Mouse (Mus musculus): ENCODE measurements around the gene Olfml3. TPM values are rescaled to one million over a fixed set of nuclear protein-coding genes. Genes with fewer than 3 reads are reported as not detected.

Gene Olfml3
- polyA plus RNA-seq, 1 experiment from 2014 or later, result 79.1 TPM

DNA sequence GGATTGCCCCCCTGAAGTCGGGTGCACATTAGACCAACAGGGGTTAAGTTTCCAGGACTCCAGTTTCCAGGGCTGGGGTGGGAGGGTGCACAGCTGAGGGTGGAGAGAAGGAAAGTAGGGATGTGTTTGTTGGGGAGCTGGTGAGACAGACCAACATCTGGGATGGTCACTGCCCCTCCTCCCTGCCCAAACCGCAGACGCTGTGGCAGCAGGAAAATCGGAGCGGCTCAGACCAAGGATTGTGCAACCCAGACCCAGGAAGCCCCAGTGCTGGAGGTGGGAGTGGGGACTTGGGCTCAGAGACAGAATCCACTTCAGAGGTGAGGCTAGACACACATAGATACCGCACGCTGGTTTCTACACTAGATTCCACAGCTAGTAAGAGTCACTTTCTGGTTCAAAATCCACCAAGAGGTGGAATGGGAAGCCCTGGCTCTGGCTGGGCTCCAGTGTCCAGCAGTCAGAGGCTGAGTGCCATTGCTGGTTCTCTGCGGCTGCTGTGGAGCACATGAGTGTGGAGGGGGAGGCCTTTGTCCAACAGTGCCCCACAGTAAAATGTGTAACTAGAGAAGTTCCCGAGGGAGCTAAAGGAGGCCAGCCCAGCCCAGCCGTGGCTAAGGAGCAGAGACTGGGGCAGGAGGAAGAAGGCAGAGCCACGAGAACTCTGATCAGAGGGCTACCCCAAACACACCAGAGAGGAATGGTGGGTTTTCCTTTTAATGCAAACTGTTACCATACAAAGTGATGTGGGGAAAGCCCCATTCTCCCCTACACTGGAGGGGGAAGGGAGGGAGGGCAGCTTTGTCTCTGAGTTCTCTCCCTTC lies 2.9 kb downstream of the Olfml3 start:
- H3K9ac ChIP-seq (ENCODE audit: low read depth, low read length), result peak overlapping the region; percentile 52
- H3K36me3 ChIP-seq (ENCODE audit: control insufficient read depth, insufficient read depth, low read length), result peaks cover 9% of the 10 kb centered on the region; the same call in 1 of the 2 replicates
- H3K4me1 ChIP-seq (ENCODE audit: control insufficient read depth, insufficient read depth, low read length), result peaks cover 47% of the 10 kb centered on the region
- H3K27ac ChIP-seq (replicated peaks; ENCODE audit: low read depth, low read length), result peak overlapping the region; percentile 91
- DNase-seq (ENCODE audit: low spot score), result peak; percentile 83
- no peaks in the 10 kb centered on the region for H3K9me3 ChIP-seq (ENCODE audit: control insufficient read depth, low read length)
- H3K4me3 ChIP-seq (ENCODE audit: low read depth, low read length), result peak overlapping the region; percentile 48
- WGBS, result 6% methylated on average over 11 of the region's 11 CpGs
- peak; percentile 24 for ATAC-seq (ENCODE audit: low read depth)
- H3K4me2 ChIP-seq (ENCODE audit: low read depth, low read length), result peak overlapping the region; percentile 56
- no peaks in the 10 kb centered on the region for H3K27me3 ChIP-seq (replicated peaks; ENCODE audit: control insufficient read depth, insufficient read depth, low read length)

DNA sequence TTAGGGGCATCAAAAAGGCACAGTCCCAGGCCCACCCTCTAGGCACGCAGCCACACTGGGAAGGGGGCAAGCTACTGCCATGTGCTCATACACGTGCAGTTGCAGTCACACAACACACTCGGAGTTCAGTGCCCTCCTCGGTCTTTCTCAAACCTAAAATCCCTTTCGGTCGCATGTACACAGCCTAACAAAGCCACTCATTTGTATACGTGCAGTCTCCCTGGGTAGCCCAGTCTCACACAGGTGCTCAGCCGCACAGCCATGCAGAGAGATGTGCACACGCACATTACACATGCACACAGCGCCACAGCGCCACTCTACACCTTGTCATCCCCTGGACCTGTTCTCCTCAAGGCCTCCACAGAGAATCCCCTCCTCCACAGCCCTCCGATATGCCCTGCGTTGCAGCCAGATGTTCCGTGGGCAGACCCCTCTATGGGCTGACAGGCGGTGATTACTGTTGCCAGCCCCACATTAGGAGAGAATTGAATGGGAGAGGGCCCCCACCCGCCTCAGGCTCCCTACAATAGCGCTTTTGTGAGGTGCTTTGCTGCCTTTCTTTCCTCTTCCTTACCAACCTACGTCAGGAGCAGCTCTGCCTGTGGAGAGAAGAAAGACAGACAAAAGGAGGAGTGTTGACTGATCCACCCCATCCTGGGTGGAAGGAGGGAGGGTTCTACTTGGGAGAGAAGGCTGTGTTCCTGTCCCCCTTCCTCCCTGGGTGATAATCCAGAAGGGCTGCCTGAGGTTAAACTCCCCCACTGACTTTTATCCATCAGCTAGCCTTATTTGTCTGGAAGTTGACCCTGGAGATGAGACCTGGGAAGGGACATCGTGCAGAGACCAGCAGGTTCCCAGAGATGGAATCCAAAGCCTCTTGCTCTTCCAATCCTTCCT lies 3.8 kb downstream of the Olfml3 start:
- peak overlapping the region; percentile 48; the same call in 1 of the 2 replicates for H3K4me3 ChIP-seq (ENCODE audit: low read depth, low read length)
- DNase-seq (ENCODE audit: low spot score) (peak; percentile 62), ATAC-seq (ENCODE audit: low read depth) (peak; percentile 7; the same call in 1 of the 2 replicates)
- no peaks in the 10 kb centered on the region for H3K27me3 ChIP-seq (replicated peaks; ENCODE audit: control insufficient read depth, insufficient read depth, low read length)
- WGBS, result 14% methylated on average over 18 of the region's 19 CpGs
- H3K4me2 ChIP-seq (ENCODE audit: low read depth, low read length), result peak overlapping the region; percentile 56
- H3K9ac ChIP-seq (ENCODE audit: low read depth, low read length), result peak overlapping the region; percentile 52
- peaks cover 45% of the 10 kb centered on the region for H3K4me1 ChIP-seq (ENCODE audit: control insufficient read depth, insufficient read depth, low read length)
- H3K36me3 ChIP-seq (ENCODE audit: control insufficient read depth, insufficient read depth, low read length), result peaks cover 9% of the 10 kb centered on the region; the same call in 1 of the 2 replicates
- no peaks in the 10 kb centered on the region for H3K9me3 ChIP-seq (ENCODE audit: control insufficient read depth, low read length)
- H3K27ac ChIP-seq (replicated peaks; ENCODE audit: low read depth, low read length), result peak overlapping the region; percentile 91

DNA sequence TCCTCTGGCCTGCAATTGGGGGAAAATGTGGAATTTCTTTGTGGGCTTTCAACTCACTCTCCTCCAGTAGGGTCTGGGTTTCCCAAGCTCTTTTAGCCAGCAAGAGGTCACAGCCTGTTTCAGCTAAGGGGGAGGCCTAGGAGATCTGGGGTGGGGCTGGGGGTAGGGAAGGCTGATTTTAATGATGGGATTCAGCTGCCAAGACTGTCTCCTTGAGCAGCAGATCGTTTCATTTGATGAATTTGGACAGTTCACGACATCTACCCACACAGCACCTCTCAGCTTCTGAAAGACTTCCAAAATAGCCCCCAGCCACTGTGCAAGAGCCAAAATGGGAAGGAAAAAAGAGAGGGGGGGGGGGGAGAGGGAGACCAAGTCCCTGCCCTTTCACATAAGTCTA lies 4.6 kb downstream of the Olfml3 start:
- no peak overlapping the region for H3K9ac ChIP-seq (ENCODE audit: low read depth, low read length)
- H3K27ac ChIP-seq (replicated peaks; ENCODE audit: low read depth, low read length), result peak overlapping the region; percentile 44; the same call in 1 of the 2 replicates
- peaks cover 42% of the 10 kb centered on the region for H3K4me1 ChIP-seq (ENCODE audit: control insufficient read depth, insufficient read depth, low read length)

DNA sequence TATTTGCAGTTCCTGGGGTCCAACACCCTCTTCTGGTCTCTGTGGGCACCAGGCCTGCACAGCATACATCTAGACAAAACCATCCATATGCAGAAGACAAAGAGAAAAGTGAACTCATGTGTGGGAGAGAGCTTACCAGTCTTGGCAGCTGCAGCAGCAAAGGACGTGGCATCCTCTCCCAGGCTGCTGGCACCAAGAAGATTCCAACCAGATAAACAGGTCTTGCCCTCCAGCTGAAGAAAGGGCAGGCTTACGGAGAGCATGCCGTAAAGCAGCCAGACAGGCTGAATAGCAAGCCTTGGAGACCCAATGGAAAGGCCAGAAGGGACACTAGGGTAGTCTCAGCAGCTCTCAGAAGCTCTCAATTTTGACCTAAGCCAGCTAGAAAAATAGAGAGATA lies 5.7 kb downstream of the Olfml3 start:
- DNase-seq (ENCODE audit: low spot score) (no peak), ATAC-seq (ENCODE audit: low read depth) (no peak)
- Histone ChIP-seq H3K9me3 (ENCODE audit: control insufficient read depth, low read length) (no peaks in the 10 kb centered on the region), H3K9ac (ENCODE audit: low read depth, low read length) (no peak overlapping the region), H3K36me3 (ENCODE audit: control insufficient read depth, insufficient read depth, low read length) (peaks cover 9% of the 10 kb centered on the region; the same call in 1 of the 2 replicates), H3K27ac (replicated peaks; ENCODE audit: low read depth, low read length) (no peak overlapping the region), H3K4me1 (ENCODE audit: control insufficient read depth, insufficient read depth, low read length) (peaks cover 42% of the 10 kb centered on the region), H3K4me2 (ENCODE audit: low read depth, low read length) (no peak overlapping the region), H3K27me3 (replicated peaks; ENCODE audit: control insufficient read depth, insufficient read depth, low read length) (no peaks in the 10 kb centered on the region), H3K4me3 (ENCODE audit: low read depth, low read length) (no peak overlapping the region)
- WGBS, result 87% methylated on average over 3 of the region's 3 CpGs

More for the DNA sequence above, 4.6 kb downstream of the Olfml3 start:
- 8% methylated on average over 2 of the region's 2 CpGs for WGBS
- ATAC-seq (ENCODE audit: low read depth) (no peak), DNase-seq (ENCODE audit: low spot score) (peak; percentile 56)
- Histone ChIP-seq H3K9me3 (ENCODE audit: control insufficient read depth, low read length) (no peaks in the 10 kb centered on the region), H3K4me3 (ENCODE audit: low read depth, low read length) (no peak overlapping the region), H3K4me2 (ENCODE audit: low read depth, low read length) (peak overlapping the region; percentile 56; the same call in 1 of the 2 replicates), H3K27me3 (replicated peaks; ENCODE audit: control insufficient read depth, insufficient read depth, low read length) (no peaks in the 10 kb centered on the region), H3K36me3 (ENCODE audit: control insufficient read depth, insufficient read depth, low read length) (peaks cover 9% of the 10 kb centered on the region; the same call in 1 of the 2 replicates)

DNA sequence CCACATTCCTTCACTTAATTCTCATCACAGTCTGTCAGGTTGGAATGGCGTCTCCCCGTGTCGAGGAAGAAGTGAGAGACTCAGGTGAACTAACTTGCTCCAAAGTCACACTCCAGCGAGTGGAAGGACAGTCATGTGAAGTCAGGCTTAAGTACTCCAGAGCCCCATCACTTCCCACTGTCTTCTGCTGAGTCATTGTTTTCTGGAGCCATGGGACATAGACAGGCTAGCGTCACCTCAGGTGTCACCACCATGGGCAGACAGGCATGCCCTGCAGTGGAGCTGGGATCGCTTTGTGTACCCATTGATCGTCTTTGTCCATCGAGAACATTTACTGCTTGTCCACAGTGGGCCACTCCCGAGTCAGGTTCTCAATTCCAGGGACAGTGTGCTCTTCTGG lies 8.0 kb downstream of the Olfml3 start:
- H3K27me3 ChIP-seq (replicated peaks; ENCODE audit: control insufficient read depth, insufficient read depth, low read length), result no peaks in the 10 kb centered on the region
- peaks cover 22% of the 10 kb centered on the region for H3K4me1 ChIP-seq (ENCODE audit: control insufficient read depth, insufficient read depth, low read length)
- no peak overlapping the region for H3K4me3 ChIP-seq (ENCODE audit: low read depth, low read length)
- H3K4me2 ChIP-seq (ENCODE audit: low read depth, low read length), result no peak overlapping the region
- no peak overlapping the region for H3K27ac ChIP-seq (replicated peaks; ENCODE audit: low read depth, low read length)
- DNase-seq (ENCODE audit: low spot score), result no peak
- no peak overlapping the region for H3K9ac ChIP-seq (ENCODE audit: low read depth, low read length)
- no peaks in the 10 kb centered on the region for H3K9me3 ChIP-seq (ENCODE audit: control insufficient read depth, low read length)
- no peak for ATAC-seq (ENCODE audit: low read depth)
- H3K36me3 ChIP-seq (ENCODE audit: control insufficient read depth, insufficient read depth, low read length), result no peaks in the 10 kb centered on the region
- 86% methylated on average over 9 of the region's 9 CpGs for WGBS

DNA sequence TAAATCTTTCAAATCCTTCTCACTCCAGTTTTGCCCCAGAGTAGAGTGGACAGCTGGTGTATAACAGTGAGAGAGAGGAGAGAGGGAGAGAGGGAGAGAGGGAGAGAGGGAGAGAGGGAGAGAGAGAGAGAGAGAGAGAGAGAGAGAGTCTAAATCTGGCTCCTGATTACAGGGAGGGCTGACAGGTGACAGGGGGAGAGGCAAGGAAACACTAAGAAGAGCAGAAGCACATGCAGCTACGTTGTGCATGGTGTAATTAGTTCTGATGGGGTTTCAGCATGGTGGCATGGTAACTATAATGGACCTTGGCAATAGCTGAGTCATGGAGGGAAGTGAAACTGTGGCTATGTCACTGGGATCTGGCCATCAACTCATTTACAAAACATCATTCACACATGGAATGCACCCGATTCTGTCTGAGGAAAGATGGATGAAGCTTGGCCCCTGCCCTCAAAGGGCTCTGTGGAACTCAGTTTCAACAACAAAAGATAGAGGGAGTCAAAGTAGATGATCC lies 9.9 kb downstream of the Olfml3 start:
- Histone ChIP-seq H3K4me3 (ENCODE audit: low read depth, low read length) (no peak overlapping the region), H3K4me1 (ENCODE audit: control insufficient read depth, insufficient read depth, low read length) (peaks cover 2% of the 10 kb centered on the region; the same call in 1 of the 2 replicates), H3K27ac (replicated peaks; ENCODE audit: low read depth, low read length) (no peak overlapping the region), H3K36me3 (ENCODE audit: control insufficient read depth, insufficient read depth, low read length) (no peaks in the 10 kb centered on the region), H3K27me3 (replicated peaks; ENCODE audit: control insufficient read depth, insufficient read depth, low read length) (no peaks in the 10 kb centered on the region), H3K4me2 (ENCODE audit: low read depth, low read length) (no peak overlapping the region), H3K9ac (ENCODE audit: low read depth, low read length) (no peak overlapping the region), H3K9me3 (ENCODE audit: control insufficient read depth, low read length) (no peaks in the 10 kb centered on the region)
- ATAC-seq (ENCODE audit: low read depth) (no peak), DNase-seq (ENCODE audit: low spot score) (no peak)
- 41% methylated on average over 2 of the region's 2 CpGs for WGBS

DNA sequence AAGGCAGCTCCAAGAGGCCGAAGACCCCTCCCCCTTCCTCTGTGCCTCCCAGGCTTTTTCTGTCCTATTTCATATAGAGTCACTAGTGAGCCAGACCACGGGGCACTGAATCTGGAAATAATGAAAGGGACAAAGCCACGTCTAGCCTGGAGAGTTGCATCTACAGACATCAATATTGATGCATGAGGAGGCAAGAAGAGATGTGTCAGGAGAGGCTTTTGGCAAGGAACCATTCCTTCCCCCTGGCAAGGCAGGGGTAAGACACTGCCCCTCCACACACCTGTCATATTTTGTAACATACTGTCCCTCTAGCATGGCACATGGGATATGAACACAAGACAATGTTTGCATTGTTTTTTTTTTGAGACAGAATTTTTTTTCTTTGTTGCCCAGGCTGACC lies 11.2 kb downstream of the Olfml3 start:
- H3K27ac ChIP-seq (replicated peaks; ENCODE audit: low read depth, low read length), result no peak overlapping the region
- 48% methylated on average over 3 of the region's 3 CpGs for WGBS
- DNase-seq (ENCODE audit: low spot score) (no peak), ATAC-seq (ENCODE audit: low read depth) (no peak)
- H3K36me3 ChIP-seq (ENCODE audit: control insufficient read depth, insufficient read depth, low read length), result no peaks in the 10 kb centered on the region
- no peaks in the 10 kb centered on the region for H3K4me1 ChIP-seq (ENCODE audit: control insufficient read depth, insufficient read depth, low read length)
- H3K9me3 ChIP-seq (ENCODE audit: control insufficient read depth, low read length), result no peaks in the 10 kb centered on the region
- no peaks in the 10 kb centered on the region for H3K27me3 ChIP-seq (replicated peaks; ENCODE audit: control insufficient read depth, insufficient read depth, low read length)
- no peak overlapping the region for H3K4me3 ChIP-seq (ENCODE audit: low read depth, low read length)
- no peak overlapping the region for H3K4me2 ChIP-seq (ENCODE audit: low read depth, low read length)
- no peak overlapping the region for H3K9ac ChIP-seq (ENCODE audit: low read depth, low read length)

DNA sequence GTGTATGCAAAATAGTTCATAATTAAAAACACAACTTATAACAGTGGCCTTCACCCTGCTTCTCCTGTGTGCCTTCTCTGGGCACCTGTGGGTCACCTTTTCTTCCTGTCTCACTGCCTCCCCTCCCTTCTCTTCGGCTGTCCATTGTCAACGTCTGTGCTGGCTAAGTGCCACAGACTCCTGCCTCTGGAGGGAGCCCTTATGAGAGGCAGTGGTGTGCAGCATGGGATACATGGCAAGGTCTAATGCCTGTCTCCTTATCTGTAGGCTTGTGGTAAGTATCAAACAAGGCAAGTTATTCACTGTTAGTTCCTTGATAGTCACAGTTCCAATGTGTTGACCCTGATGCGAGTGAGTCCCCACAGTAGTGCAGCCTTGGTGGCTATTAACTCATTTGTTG lies 13.7 kb downstream of the Olfml3 start:
- Histone ChIP-seq H3K9ac (ENCODE audit: low read depth, low read length) (no peak overlapping the region), H3K36me3 (ENCODE audit: control insufficient read depth, insufficient read depth, low read length) (no peaks in the 10 kb centered on the region), H3K4me3 (ENCODE audit: low read depth, low read length) (no peak overlapping the region), H3K9me3 (ENCODE audit: control insufficient read depth, low read length) (no peaks in the 10 kb centered on the region), H3K4me1 (ENCODE audit: control insufficient read depth, insufficient read depth, low read length) (no peaks in the 10 kb centered on the region; the same call in 1 of the 2 replicates), H3K4me2 (ENCODE audit: low read depth, low read length) (no peak overlapping the region), H3K27me3 (replicated peaks; ENCODE audit: control insufficient read depth, insufficient read depth, low read length) (no peaks in the 10 kb centered on the region), H3K27ac (replicated peaks; ENCODE audit: low read depth, low read length) (no peak overlapping the region)
- no peak for ATAC-seq (ENCODE audit: low read depth)
- 60% methylated on average over 3 of the region's 3 CpGs for WGBS
- DNase-seq (ENCODE audit: low spot score), result no peak

Measured in embryonic facial prominence, embryonic 14.5 days (tissue).